Mouse (Mus musculus) midbrain, embryonic 11.5 days (tissue): ENCODE data around the gene Gm47996. TPM values are rescaled to one million over a fixed set of nuclear protein-coding genes. Genes with fewer than 3 reads are reported as not detected.

Source experiments
- ATAC-seq: fragments of 200-750 bp; cut with Nextera tagmentation; 2 replicates; pipeline ENCODE4 v1.8.0; 2017; ENCODE audit warnings: moderate TSS enrichment, moderate library complexity; ENCODE audit not compliant: low FRiP score
- DNase-seq: peaks from one replicate; pipeline ENCODE4 v3.0.0; 2015; ENCODE audit warnings: low spot score; ENCODE audit errors: missing footprints
- H3K27ac ChIP-seq: fragments of 300-500 bp; sonication (generic); 2 replicates; pipeline ENCODE4 v1.5.1; 2014; ENCODE audit warnings: low read depth, low read length
- H3K27me3 ChIP-seq: fragments of 300-500 bp; sonication (generic); 2 replicates; pipeline ENCODE4 v1.6.1; 2014; ENCODE audit warnings: mild to moderate bottlenecking, low read length, moderate library complexity, mixed read lengths; ENCODE audit not compliant: control insufficient read depth, insufficient read depth
- H3K36me3 ChIP-seq: fragments of 300-500 bp; sonication (generic); 2 replicates; pipeline ENCODE4 v1.6.1; 2014; ENCODE audit warnings: mild to moderate bottlenecking, low read length, moderate library complexity, mixed read lengths; ENCODE audit not compliant: control insufficient read depth, insufficient read depth
- H3K4me1 ChIP-seq: fragments of 300-500 bp; sonication (generic); 2 replicates; pipeline ENCODE4 v1.6.1; 2014; ENCODE audit warnings: low read length; ENCODE audit not compliant: control insufficient read depth, insufficient read depth
- H3K4me2 ChIP-seq: fragments of 300-500 bp; sonication (generic); 2 replicates; pipeline ENCODE4 v1.6.1; 2014; ENCODE audit warnings: mild to moderate bottlenecking, moderate library complexity
- H3K4me3 ChIP-seq: fragments of 300-500 bp; sonication (generic); 2 replicates; pipeline ENCODE4 v1.5.1; 2014; ENCODE audit warnings: low read depth, low read length
- H3K9ac ChIP-seq: fragments of 300-500 bp; sonication (generic); 2 replicates; pipeline ENCODE4 v1.6.1; 2014; ENCODE audit warnings: low read length
- H3K9me3 ChIP-seq: fragments of 300-500 bp; sonication (generic); 2 replicates; pipeline ENCODE4 v1.6.1; 2016; ENCODE audit warnings: low read length; ENCODE audit not compliant: control insufficient read depth
- WGBS: fragments of 180-500 bp; shearing (Covaris S2); extraction: QIAGEN DNeasy Blood & Tissue Kit; methylation state at CpG from one replicate; pipeline ENCODE4 v1.1.7; 2014; 5-methylcytosine and 5-hydroxymethylcytosine counted together
- polyA plus RNA-seq: library from polyadenylated mRNA; unstranded; fragments of >200 nt; fragmentation: Nextera tagmentation; extraction: Ambion mirVana; gene quantifications from 2 replicates; pipeline ENCODE4 v1.2.1, GENCODE M21; 2014

Gm47996 gene
- polyA plus RNA-seq, 1 experiment from 2014 or later = not detected

GRCm38 (mm10) chr1:151250529-151251193, 40.7 kb downstream of the Gm47996 start:
- Histone ChIP-seq H3K4me3 (no peak overlapping the region), H3K4me1 (no peaks in the 10 kb centered on the region), H3K9ac (no peak overlapping the region), H3K36me3 (no peaks in the 10 kb centered on the region), H3K27ac (no peak overlapping the region), H3K4me2 (no peak overlapping the region), H3K9me3 (no peaks in the 10 kb centered on the region), H3K27me3 (no peaks in the 10 kb centered on the region)
- 67% methylated on average over 18 of the region's 18 CpGs for WGBS
- ATAC-seq (peak; percentile 46; the same call in 1 of the 2 replicates), DNase-seq (peak; percentile 83)

DNA sequence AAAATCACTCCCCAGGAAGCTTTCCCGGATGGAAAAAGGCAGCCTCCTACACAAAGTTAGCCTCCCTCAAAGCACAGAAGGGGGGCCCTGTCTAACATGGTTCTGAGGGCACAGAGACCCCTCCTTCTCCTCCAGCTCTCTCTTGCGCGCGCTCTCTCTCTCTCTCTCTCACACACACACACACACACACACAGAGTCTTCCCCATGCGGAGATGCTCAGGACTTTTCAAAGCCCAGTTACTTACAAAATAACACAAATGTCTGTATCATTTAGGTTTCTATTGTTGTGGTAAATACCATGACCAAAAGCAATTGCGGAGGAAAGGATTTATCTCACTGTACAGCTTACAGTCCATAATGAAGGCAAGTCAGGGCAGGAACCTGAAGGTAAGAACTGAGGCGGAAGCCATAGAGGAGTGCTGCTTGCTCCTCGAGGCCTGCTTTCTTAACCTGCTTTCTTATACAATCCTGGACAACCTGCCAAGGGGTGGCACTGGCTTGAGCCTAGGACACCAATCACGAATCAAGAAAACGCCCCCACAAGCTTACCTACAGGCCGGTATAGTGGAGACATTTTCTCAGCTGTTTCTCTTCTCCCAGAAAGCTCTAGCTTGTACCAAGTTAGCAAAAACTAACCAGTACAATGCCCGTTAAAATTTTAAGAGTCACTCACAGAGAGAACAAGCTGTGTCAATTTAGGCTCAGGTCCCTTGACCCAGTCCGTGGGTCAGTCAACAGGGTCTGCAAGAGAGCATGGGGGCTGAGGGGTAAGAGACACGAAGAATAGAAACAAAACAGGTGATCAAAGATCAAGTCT, 41.5 kb downstream of the Gm47996 start:
- Histone ChIP-seq H3K4me3 (no peak overlapping the region), H3K9me3 (no peaks in the 10 kb centered on the region), H3K9ac (no peak overlapping the region), H3K27me3 (no peaks in the 10 kb centered on the region), H3K27ac (no peak overlapping the region), H3K36me3 (no peaks in the 10 kb centered on the region), H3K4me2 (no peak overlapping the region), H3K4me1 (no peaks in the 10 kb centered on the region)
- 84% methylated on average over 14 of the region's 14 CpGs for WGBS
- DNase-seq = peak; percentile 73
- ATAC-seq = peak; percentile 60; the same call in 1 of the 2 replicates

DNA sequence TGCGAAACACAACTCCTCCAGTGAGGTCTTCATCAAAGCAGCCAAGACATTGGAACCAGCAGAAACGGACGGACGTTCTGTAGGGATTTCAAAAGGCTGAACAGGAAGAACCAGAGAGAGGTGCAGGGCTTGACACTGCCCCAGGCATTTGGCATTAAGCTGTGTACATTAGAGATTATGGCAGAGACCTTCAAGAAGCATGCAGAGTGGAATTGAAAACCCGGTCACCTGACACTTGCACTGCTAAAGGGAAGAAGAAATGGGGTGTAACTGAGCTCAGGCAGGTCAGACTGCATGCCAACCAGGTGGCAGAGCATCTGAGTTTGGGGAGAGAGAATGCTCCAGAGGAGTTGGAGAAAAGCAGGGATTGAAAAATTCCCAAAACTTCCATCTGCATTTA, 45.5 kb downstream of the Gm47996 start:
- WGBS = 72% methylated on average over 5 of the region's 5 CpGs

DNA sequence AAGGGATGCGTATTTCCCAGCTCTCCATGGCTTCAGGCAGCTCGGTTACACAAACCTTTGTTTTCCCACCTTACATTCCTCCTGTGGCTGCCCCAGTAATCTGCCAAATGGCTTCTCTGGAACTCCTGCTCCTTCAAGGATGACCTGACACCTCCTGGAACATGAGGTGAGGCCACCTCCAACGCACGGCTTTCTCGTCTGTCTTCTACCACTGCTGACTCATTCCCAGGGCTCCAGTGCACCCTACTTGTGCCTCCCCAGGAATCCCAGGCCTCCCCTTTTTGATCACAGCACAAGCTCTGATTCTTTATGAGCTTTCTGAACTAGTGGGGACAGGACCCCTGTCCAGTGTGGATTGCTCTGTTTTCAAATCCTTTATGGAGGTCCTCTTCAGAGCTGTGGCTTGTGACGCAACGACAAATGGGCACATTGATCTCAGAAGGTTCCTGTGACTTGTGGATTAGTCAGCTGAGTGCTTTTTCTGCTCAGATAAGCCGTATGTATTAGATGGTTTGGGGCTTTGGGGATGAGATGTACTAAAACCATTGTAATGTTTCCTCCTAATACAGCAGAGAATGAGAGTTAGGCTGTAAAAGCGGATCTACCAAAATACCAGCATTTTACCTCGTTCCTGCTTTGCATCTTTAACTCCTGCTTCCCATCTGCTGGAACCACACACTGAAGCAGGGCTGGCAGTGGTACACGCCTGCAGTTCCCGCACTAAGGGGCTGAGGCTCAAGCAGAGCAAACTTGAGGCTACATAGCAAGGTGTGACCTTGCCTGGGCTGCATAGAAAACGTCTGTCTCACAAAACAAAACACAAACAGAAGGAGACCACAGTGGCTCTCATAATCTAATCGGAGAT, 48.4 kb downstream of the Gm47996 start:
- Histone ChIP-seq H3K4me3 (no peak overlapping the region), H3K36me3 (no peaks in the 10 kb centered on the region), H3K4me2 (no peak overlapping the region), H3K9me3 (no peaks in the 10 kb centered on the region), H3K9ac (no peak overlapping the region), H3K27ac (no peak overlapping the region), H3K27me3 (no peaks in the 10 kb centered on the region), H3K4me1 (no peaks in the 10 kb centered on the region)
- DNase-seq (no peak), ATAC-seq (no peak)
- WGBS = 70% methylated on average over 14 of the region's 14 CpGs

More for the DNA sequence above, 45.5 kb downstream of the Gm47996 start:
- DNase-seq = no peak
- H3K4me2 ChIP-seq = no peak overlapping the region
- H3K4me3 ChIP-seq = no peak overlapping the region
- no peak overlapping the region for H3K27ac ChIP-seq
- H3K27me3 ChIP-seq = no peaks in the 10 kb centered on the region
- no peaks in the 10 kb centered on the region for H3K4me1 ChIP-seq
- ATAC-seq = no peak
- no peaks in the 10 kb centered on the region for H3K36me3 ChIP-seq
- no peak overlapping the region for H3K9ac ChIP-seq
- H3K9me3 ChIP-seq = no peaks in the 10 kb centered on the region

DNA sequence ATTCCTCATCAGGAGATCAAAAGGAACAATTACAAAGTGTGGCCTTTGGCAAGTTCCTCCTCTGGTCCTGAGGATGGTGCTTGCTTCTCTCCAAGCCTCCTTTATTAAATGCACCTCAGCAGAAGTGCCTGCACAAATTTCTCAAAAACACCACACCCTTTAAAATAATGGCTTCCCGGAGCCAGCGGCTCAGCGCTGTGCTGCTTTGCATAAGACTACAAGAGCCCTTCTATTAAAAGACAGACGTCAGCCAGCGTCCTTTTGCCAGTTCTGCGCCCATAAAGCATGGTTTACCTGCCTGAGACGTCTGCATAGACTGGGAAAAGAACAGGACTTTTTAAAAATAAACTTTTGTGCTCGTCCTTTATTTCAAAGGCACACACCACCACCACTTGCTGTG, 49.1 kb downstream of the Gm47996 start:
- 54% methylated on average over 8 of the region's 8 CpGs for WGBS
- Histone ChIP-seq H3K4me3 (no peak overlapping the region), H3K4me1 (no peaks in the 10 kb centered on the region), H3K9ac (no peak overlapping the region), H3K27me3 (no peaks in the 10 kb centered on the region), H3K27ac (no peak overlapping the region), H3K4me2 (no peak overlapping the region), H3K9me3 (no peaks in the 10 kb centered on the region), H3K36me3 (no peaks in the 10 kb centered on the region)
- ATAC-seq = no peak
- DNase-seq = no peak

Other genes with a start within 250 kb of the Gm47996 start
- 6.0 and 7.8 TPM in 2 replicates for gene Hmcn1, start 216.7 kb upstream of the Gm47996 start, polyA plus RNA-seq
- 0.52 and 0.75 TPM in 2 replicates for gene Gm47985, start 27.6 kb upstream of the Gm47996 start, polyA plus RNA-seq
- gene Gm8947, start 17.8 kb upstream of the Gm47996 start, polyA plus RNA-seq = 0.18 and 0.42 TPM in 2 replicates
- 0.36 TPM in 1 of 2 replicates, not detected in the other for gene Gm47995, start 11.7 kb upstream of the Gm47996 start, polyA plus RNA-seq
- 0.38 TPM in 1 of 2 replicates, not detected in the other for gene 3110040M04Rik, start 6.0 kb upstream of the Gm47996 start, polyA plus RNA-seq
- 434 and 473 TPM in 2 replicates for gene Ivns1abp, start 134.3 kb downstream of the Gm47996 start, polyA plus RNA-seq
- 23.6 and 27.8 TPM in 2 replicates for gene Swt1, start 218.3 kb downstream of the Gm47996 start, polyA plus RNA-seq
- gene Trmt1l, start 218.4 kb downstream of the Gm47996 start, polyA plus RNA-seq = 54.3 and 56.7 TPM in 2 replicates